Mouse (Mus musculus): Measurements from ENCODE around the gene Ntsr2. TPM values are rescaled to one million over a fixed set of nuclear protein-coding genes. Genes with fewer than 3 reads are reported as not detected.
A peak's percentile ranks its signal among the peaks of the same experiment; 100 is the strongest.
"Not testable (repeated sequence)": the region's sequence is repeated elsewhere in the genome, so short reads cannot be mapped to it uniquely, and the experiment has no call there.

The Ntsr2 gene
- total RNA-seq, 4 experiments from 2014 or later, result 0.41 to 1.6 (median 0.93) TPM

DNA sequence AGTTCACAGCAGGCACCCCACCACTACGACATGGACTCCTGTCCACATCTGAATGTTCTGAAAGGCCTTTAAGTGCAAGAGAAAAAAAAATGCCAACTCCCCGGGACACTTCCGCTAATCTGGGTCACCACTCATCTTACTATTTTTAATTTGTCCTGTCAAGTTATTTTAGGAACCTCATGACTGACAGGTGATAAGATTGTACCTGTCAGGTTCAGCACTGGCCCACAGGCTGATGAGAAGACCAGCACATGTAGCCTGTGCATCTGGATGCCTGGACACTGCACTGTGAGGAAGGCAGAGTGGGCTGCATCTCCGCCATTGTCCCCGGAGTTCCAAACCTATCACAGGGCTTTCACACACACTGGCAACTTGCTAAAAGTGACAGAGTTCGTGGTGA, 3.4 kb upstream of the Ntsr2 start:
- no peak for DNase-seq

DNA sequence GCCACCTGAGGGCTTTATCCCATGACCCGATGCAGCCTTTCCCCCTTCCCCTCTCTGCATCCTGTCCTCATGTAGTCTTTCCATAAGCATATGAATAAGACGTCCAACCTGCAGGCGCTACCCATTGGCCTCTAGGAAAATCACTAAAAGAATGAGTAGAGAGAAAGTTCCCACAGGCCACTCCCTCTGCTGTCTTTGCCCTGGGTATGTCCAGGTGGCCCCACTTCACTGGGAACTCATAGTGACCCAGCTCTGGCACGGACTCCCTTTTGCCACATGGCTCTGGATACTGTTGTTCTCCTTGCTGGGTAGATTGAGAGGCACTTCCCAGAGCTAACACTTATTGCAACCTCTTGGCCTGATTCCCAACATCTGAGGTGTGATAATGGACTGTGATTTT, 2.4 kb downstream of the Ntsr2 start:
- no peak for DNase-seq

DNA sequence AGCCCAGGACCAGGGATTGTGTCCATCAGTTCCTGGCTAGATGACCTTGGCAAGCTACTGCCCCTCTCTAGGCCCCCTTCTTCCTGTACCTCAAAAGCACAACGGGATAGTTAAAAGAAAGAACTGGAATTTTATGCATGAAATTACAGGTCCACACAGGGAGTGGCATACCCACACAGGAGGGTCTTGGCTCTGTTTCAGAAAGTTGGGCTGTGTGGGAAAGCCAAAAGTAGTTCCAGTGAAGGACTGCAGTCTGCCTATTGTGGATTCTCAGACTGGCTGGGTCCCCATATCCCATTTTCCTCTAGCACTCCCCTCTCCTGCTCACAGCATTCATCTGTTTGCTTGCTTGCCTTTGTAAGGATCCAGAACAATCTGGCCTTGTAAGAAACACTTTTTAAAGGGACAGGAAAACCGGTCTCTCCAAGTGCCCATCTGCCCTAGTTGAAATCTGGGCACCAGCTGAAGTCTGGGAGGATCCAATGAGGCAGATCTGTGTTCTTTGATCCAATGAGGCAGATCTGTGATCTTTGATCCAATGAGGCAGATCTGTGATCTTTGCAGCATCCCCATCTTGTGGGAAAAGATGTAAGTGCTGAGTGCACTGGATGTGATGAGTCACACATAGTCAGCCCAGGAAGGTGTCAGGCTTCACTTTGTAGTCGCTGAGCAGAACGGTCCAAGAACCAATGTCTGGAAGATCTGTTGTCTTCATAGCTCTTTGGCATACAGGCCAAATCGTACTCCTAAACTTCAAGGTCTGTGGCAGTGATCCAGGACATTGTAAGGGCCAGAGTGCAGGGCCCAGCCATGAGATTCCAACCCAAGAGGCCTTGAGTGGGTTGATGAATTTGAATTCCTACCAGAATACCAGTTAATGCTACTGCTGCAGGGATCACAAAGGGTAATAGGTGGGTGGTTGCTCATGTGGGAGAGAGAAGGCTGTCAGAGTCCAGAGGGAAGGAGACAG, 4.0 kb downstream of the Ntsr2 start:
- DNase-seq, result no peak

DNA sequence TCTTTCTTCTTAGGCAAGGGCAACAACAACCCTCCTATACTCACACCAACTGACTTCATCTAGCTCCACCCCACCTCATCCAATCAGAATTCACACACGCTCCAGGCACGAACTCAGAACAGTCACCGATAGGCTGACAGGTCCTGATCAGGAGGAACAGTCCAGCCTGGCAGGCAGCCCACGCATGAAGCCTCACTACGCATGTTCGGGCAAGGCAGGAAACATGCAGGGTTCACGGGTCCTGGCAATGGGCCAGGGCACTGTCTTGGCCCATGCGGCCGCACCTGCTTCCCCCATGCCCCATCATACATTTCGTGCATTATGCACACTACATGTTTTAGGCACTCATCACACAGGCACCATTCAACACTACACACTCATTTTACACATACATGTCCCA, 8.3 kb downstream of the Ntsr2 start:
- no peak for DNase-seq

DNA sequence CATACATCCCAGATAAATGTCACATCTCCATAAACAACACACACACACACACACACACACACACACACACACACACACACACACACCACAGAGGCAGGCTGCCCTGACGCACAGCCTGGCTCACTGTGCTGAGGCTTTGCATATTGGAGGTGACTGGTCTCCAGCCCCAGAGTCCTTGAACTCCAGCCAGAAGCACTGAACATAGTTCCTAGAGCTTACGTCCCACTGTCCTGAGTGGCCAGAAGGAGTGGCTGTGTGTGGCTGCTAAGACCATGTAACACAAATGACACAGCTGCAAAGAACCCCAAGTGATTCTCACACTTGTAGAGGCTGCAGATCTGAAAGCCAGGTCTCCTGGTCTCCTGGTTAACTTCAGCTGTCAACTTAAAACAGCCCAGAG, 8.8 kb downstream of the Ntsr2 start:
- DNase-seq, result peak; percentile 58

DNA sequence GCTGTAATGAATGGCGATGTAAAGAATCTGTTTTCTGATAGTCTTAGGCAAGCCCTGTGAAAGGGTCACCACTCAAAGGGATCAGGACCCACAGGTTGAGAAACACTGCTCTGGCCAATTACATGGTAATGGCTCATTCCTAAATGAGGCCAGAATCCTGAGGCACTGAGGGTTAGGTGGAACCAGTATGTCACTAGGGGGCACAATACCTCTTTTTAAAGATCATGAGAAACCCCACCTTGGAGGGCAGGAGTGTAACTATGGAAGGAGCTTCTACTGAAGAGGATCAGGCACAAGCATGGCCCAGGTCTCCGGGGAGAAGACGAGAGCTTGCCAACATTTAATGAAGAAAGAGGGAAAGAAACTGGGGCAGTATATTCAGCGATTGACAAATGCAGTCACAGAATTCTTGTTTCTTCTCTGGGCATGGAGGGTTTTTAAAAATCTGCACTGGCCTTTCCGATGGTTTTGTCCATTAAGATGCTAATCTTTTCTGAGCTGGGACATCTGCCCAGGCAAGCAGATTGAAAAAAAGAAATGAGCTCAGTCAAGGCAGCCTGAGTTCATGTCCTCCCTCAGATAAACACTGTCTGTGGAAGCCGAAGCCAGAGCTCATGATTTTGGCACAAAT, 9.9 kb downstream of the Ntsr2 start:
- DNase-seq, result no peak

DNA sequence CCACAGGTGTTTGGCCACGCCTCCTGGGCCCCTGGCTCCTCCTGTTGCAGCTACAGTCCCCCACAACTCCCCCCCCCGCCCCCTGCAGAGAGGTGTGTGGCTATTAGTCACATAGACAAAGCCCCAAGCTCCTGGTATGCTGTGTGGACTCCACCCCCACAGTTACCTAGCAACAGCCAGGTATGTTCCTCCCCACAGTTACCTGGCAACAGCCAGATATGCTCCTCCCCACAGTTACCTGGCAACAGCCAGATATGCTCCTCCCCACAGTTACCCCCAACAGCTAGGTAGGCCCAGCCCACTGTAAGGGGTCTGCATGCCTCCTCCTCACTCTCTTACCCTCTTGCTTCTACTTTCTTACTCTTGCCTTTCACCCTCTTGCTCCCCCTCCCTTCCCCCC, 11.8 kb downstream of the Ntsr2 start:
- no peak for DNase-seq

DNA sequence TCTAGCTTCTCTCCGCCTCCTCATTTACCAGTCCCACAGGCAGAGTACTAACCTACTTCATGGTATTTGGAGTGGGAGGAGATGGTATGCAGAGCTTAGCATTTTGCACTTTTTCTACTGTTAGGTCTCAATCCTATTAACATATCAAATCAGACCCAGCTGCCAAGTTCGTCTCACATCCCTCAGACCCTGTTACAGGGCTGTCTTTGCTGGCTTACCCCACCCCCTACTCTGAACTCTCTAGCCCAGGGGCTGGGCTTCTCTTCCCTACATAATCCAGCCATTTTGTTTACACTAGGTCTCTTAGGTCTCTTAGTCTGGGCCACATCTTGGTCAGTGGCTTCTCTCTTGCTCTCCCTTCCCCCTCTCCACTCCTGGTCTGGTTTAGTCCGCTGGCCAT, 16.0 kb downstream of the Ntsr2 start:
- no peak for DNase-seq

DNA sequence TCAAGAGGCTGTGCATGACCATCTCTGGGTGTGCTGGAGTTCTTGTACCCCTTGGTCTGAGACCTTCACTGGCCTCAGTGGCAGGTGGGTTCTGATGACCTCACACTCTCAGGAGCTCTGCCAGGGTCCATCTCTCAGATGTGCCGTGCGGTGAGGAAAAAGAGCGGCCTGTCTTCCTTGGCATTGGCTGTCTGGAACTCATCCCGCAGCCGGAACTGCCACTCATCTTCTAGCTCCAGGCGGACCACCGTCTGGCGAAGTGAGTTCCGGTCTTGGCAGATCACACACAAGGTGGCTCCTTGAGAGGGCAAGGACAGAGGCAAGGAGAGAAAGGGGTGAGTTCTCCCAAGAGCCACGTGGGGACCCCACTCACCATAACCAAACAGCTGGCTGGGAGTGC, 19.1 kb downstream of the Ntsr2 start:
- no peak for DNase-seq

DNA sequence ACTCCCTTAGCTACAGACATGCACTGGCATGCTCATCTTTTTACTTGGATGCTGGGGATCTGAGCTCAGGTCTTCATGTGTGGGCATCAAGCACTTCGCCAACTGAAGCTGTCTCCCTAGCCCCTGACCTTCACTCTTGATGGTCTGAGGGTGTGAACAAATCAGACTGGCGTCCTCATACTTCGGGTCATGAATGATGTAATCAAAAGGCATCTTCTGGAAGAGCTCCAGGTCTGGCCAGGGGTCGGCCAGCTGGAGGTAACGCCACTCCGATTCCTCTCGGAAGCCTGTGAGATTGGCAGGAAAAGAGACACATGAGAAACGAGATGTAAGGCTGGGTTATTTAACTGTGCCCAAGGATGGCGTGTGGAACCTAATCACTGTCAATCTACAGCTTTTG, 37.4 kb downstream of the Ntsr2 start:
- DNase-seq, result no peak

DNA sequence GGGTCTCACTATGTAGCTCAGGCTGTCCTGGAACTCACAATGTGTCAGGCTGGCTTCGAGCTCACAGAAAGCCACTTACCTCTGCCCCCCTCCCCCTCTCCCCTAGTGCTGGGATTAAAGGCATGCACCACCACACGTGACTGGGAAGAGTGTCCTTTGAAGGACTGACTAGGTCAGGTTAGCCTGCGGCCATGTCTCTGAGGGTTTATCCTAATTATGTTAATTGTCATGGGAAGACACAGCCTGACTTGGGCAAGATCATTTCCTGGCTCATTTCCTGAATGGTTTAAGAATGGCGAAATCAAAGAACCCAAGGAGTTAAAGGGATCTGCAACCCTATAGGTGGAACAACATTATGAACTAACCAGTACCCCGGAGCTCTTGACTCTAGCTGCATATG, 41.6 kb downstream of the Ntsr2 start:
- no peak for DNase-seq

DNA sequence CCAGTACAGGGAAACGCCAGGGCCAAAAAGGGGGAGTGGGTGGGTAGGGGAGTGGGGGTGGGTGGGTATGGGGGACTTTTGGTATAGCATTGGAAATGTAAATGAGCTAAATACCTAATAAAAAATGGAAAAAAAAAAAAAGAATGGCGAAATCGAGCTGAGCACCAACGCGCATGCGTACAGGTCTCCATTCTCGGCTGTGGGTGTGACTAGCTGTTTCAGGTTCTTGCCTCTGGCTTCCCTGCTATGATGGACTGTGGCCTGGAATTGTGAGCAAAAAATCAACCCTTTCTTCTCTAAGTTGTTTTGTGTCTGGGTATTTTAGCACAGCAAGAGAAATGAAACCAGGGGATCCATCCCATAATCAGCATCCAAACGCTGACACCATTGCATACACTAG, 42.1 kb downstream of the Ntsr2 start:
- DNase-seq, result not testable (repeated sequence)

DNA sequence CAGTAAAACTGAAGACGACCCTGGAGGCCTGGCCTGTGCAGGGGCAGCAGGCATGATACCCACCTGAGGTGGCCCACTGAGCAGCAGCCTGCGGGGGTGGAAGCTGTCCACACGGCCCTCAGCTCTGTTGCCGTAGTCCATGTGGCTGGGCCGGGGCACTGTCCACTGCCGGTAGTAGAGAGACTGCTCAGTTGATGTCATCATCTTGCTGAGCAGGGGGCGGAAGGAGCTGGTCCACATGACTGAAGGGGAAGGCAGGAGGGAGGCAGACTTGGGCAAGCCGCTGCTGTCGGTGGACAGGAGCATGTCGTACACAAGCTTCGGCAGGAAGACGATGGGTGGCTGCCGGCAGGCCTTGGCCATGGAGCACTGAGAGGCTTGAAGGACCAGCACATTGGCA, 43.0 kb downstream of the Ntsr2 start:
- no peak for DNase-seq

DNA sequence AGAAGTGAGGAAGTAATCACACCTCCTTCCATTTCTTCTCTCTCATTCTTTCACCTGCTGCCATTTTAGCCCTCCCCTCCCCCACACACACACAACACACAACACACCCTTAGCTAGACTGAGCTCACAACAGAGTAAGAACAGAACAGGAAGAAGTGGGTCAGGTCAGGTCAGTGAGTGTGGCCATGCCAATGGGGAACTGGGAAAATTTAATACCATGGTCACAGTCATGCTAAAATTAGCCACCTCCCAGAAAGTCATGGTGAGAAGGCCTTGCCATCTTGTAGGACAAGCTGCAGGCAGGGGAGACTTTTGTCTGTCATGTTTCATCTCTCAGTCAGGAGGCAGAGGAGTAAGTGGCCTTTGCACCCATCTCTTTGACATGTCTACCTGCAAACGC, 45.5 kb downstream of the Ntsr2 start:
- DNase-seq, result no peak

Other genes with a start within 250 kb of the Ntsr2 start
- gene Lpin1, start 42.4 kb upstream of the Ntsr2 start, total RNA-seq (2022), result 10 to 100 TPM; 38.8 to 80.7 (median 50.8) TPM
- gene Greb1, start 147.5 kb downstream of the Ntsr2 start, total RNA-seq (2022), result 100 to 1,000 TPM in 2 of 4 experiments, 10 to 100 TPM in 2; 48.1 to 255 (median 118) TPM
- gene E2f6, start 157.6 kb downstream of the Ntsr2 start, total RNA-seq (2022), result 10 to 100 TPM; 41.5 to 55.0 (median 44.9) TPM
- 100 to 1,000 TPM in 2 of 4 experiments, 10 to 100 TPM in 2; 75.8 to 109 (median 89.6) TPM for gene Rock2, start 241.5 kb downstream of the Ntsr2 start, total RNA-seq (2022)

All from adrenal gland, adult 8-10 months (tissue).